16 mouse cellular contexts compared by ENCODE assay signal in the genomic region with DNA sequence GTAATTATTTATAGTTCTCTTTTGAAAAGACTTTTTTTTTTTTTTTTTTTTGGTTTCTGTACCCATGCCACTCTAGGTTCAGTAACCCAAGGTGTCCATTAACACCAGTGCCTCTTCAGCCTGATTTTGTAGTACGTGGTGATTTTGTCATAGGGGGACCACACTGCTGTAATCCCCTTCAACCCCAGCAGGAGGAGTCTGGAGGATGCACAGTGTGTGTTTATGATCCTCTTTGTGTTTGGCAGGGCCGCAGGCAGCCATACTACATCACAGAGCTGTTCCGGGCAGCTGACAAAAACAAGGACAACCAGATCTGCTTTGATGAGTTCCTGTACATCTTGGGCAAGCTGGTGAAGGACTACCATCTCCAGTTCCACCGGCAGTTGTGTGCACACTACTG. TPM values are rescaled to one million over a fixed set of nuclear protein-coding genes. Genes with fewer than 3 reads are reported as not detected.
A peak's percentile ranks its signal among the peaks of the same experiment; 100 is the strongest.
DNase-seq lines count a peak whose midpoint lies in the region; ATAC-seq and TF ChIP-seq lines count a peak whose summit lies in the region.
"Had no signal": no experiment of that assay in that cellular context is flagged by ENCODE, and none has a peak within 500 bp of the region (broad histone marks: within the 10 kb centered on the region; RNA-seq: fewer than 3 reads in every experiment).

No protein-coding gene starts in this region.

- no peak for ATAC-seq in forebrain, postnatal 0 days
- ATAC-seq in forebrain, embryonic 12.5 days (ENCODE audit: low FRiP score), result no peak
- no peak for ATAC-seq in liver, embryonic 14.5 days (ENCODE audit: insufficient read depth)
- no peak for ATAC-seq in liver, embryonic 12.5 days
- peak; percentile 53 for ATAC-seq in megakaryocyte progenitor cell, adult 5-6 weeks (replicated peaks; ENCODE audit: poor library complexity)

- in situ Hi-C loops in ES-E14 (cut with MboI; ENCODE audit: low sequenced_read_pairs in 2 of 2, unreplicated experiment in 2 of 2), result loop anchor here in 1 of 2 experiments (5.0 kb wide), 1 partner anchor 50 kb away; no protein-coding TSS in a partner anchor

- no peak overlapping the region for H3K4me2 ChIP-seq in forebrain, postnatal 0 days (ENCODE audit: low read depth)
- H3K4me2 ChIP-seq in forebrain, embryonic 12.5 days, result no peak overlapping the region
- H3K4me2 ChIP-seq in liver, embryonic 14.5 days (ENCODE audit: low read depth), result no peak overlapping the region
- H3K4me2 ChIP-seq in liver, embryonic 12.5 days, result no peak overlapping the region
- H3K4me2 ChIP-seq: neural tube, embryonic 13.5 days had no signal

- 73% methylated on average over 4 of the region's 4 CpGs for WGBS in forebrain, postnatal 0 days
- 75% methylated on average over 4 of the region's 4 CpGs for WGBS in forebrain, embryonic 12.5 days
- 50% methylated on average over 4 of the region's 4 CpGs for WGBS in liver, embryonic 14.5 days (ENCODE audit: insufficient replicate concordance)
- WGBS in liver, embryonic 12.5 days (ENCODE audit: insufficient replicate concordance), result 53% methylated on average over 4 of the region's 4 CpGs
- WGBS in embryonic facial prominence, embryonic 10.5 days, result 78% methylated on average over 4 of the region's 4 CpGs

- no peaks in the 10 kb centered on the region for H3K4me1 ChIP-seq in forebrain, postnatal 0 days (ENCODE audit: insufficient read depth)
- no peaks in the 10 kb centered on the region for H3K4me1 ChIP-seq in forebrain, embryonic 12.5 days
- no peaks in the 10 kb centered on the region for H3K4me1 ChIP-seq in liver, embryonic 14.5 days (replicated peaks; ENCODE audit: control insufficient read depth in 2 of 2, insufficient read depth in 2 of 2, low read length in 1 of 2)
- no peaks in the 10 kb centered on the region for H3K4me1 ChIP-seq in liver, embryonic 12.5 days
- H3K4me1 ChIP-seq in ES-E14 (ENCODE audit: control insufficient read depth in 2 of 2, insufficient read depth in 2 of 2, low read length in 2 of 2, poor library complexity in 1 of 2), result no peaks in the 10 kb centered on the region
- H3K4me1 ChIP-seq in embryonic facial prominence, embryonic 10.5 days, result no peaks in the 10 kb centered on the region
- H3K4me1 ChIP-seq: heart, embryonic 10.5 days; limb, embryonic 10.5 days; neural tube, embryonic 13.5 days had no signal

- no peak for DNase-seq in forebrain, postnatal 0 days
- no peak for DNase-seq in liver, embryonic 14.5 days (ENCODE audit: low read depth in 3 of 3, low spot score in 3 of 3)
- peak; percentile 20 for DNase-seq in ES-E14 (ENCODE audit: low read depth, low spot score)
- no peak for DNase-seq in ovary, postnatal 14 days (ENCODE audit: low spot score)
- no peak for DNase-seq in embryonic facial prominence, embryonic 10.5 days (ENCODE audit: low spot score)
- DNase-seq: adrenal gland, postnatal 36 days had no signal

- 0 out of 2 replicates have a peak, but pooled peaks have one; percentile 23 for TF ChIP-seq CTCF in forebrain, postnatal 0 days (IDR thresholded peaks at IDR 0.05; ENCODE audit: low read depth)
- TF ChIP-seq CTCF in liver, embryonic 14.5 days (IDR thresholded peaks at IDR 0.05; ENCODE audit: low read depth), result peak; percentile 36; the same call in 1 of the 2 replicates

- peaks cover 4% of the 10 kb centered on the region; the same call in 1 of the 2 replicates for H3K27me3 ChIP-seq in forebrain, postnatal 0 days (ENCODE audit: insufficient read depth, low read length)
- no peaks in the 10 kb centered on the region for H3K27me3 ChIP-seq in forebrain, embryonic 12.5 days
- no peaks in the 10 kb centered on the region for H3K27me3 ChIP-seq in liver, embryonic 14.5 days (ENCODE audit: control insufficient read depth, insufficient read depth, low read length)
- H3K27me3 ChIP-seq in liver, embryonic 12.5 days (replicated peaks), result 0 out of 2 replicates have a peak, but pooled peaks cover 5% of the 10 kb centered on the region
- no peaks in the 10 kb centered on the region; the same call in 1 of the 2 replicates for H3K27me3 ChIP-seq in embryonic facial prominence, embryonic 10.5 days (replicated peaks; ENCODE audit: low read depth, poor library complexity, severe bottlenecking)
- H3K27me3 ChIP-seq: neural tube, embryonic 13.5 days had no signal

- no peak overlapping the region for H3K9ac ChIP-seq in forebrain, postnatal 0 days
- H3K9ac ChIP-seq in forebrain, embryonic 12.5 days, result no peak overlapping the region
- no peak overlapping the region for H3K9ac ChIP-seq in liver, embryonic 14.5 days (replicated peaks)
- no peak overlapping the region for H3K9ac ChIP-seq in liver, embryonic 12.5 days
- no peak overlapping the region for H3K9ac ChIP-seq in ES-E14 (ENCODE audit: insufficient read depth, low read depth, low read length, poor library complexity, severe bottlenecking)
- H3K9ac ChIP-seq: neural tube, embryonic 13.5 days had no signal

- no peaks in the 10 kb centered on the region for H3K9me3 ChIP-seq in forebrain, postnatal 0 days (ENCODE audit: low read length)
- H3K9me3 ChIP-seq in forebrain, embryonic 12.5 days, result no peaks in the 10 kb centered on the region
- H3K9me3 ChIP-seq in liver, embryonic 14.5 days (ENCODE audit: control insufficient read depth, low read length), result no peaks in the 10 kb centered on the region
- no peaks in the 10 kb centered on the region for H3K9me3 ChIP-seq in liver, embryonic 12.5 days (replicated peaks)
- no peaks in the 10 kb centered on the region for H3K9me3 ChIP-seq in ES-E14 (ENCODE audit: control insufficient read depth, insufficient read depth, low read depth, low read length)
- no peaks in the 10 kb centered on the region for H3K9me3 ChIP-seq in embryonic facial prominence, embryonic 10.5 days
- H3K9me3 ChIP-seq: heart, embryonic 10.5 days; limb, embryonic 10.5 days; neural tube, embryonic 13.5 days had no signal

- no peak overlapping the region for H3K4me3 ChIP-seq in forebrain, postnatal 0 days (ENCODE audit: low read depth, low read length)
- no peak overlapping the region for H3K4me3 ChIP-seq in forebrain, embryonic 12.5 days (replicated peaks)
- H3K4me3 ChIP-seq in liver, embryonic 14.5 days (ENCODE audit: insufficient read depth in 1 of 2, low read depth in 2 of 2, low read length in 2 of 2), result no peak overlapping the region
- H3K4me3 ChIP-seq in liver, embryonic 12.5 days, result no peak overlapping the region
- H3K4me3 ChIP-seq in ES-E14 (ENCODE audit: insufficient read depth in 1 of 2, low read depth in 1 of 2, low read length in 2 of 2, poor library complexity in 1 of 2, severe bottlenecking in 1 of 2), result no peak overlapping the region
- no peak overlapping the region for H3K4me3 ChIP-seq in embryonic facial prominence, embryonic 10.5 days
- H3K4me3 ChIP-seq: heart, embryonic 10.5 days; limb, embryonic 10.5 days; neural tube, embryonic 13.5 days had no signal

- no peaks in the 10 kb centered on the region for H3K36me3 ChIP-seq in forebrain, postnatal 0 days (ENCODE audit: insufficient read depth)
- H3K36me3 ChIP-seq in forebrain, embryonic 12.5 days (replicated peaks), result no peaks in the 10 kb centered on the region
- no peaks in the 10 kb centered on the region for H3K36me3 ChIP-seq in liver, embryonic 14.5 days (replicated peaks; ENCODE audit: control insufficient read depth, insufficient read depth, low read depth)
- H3K36me3 ChIP-seq in liver, embryonic 12.5 days, result no peaks in the 10 kb centered on the region
- H3K36me3 ChIP-seq in ES-E14 (ENCODE audit: control insufficient read depth, insufficient read depth, low read length, poor library complexity, severe bottlenecking), result no peaks in the 10 kb centered on the region
- H3K36me3 ChIP-seq in embryonic facial prominence, embryonic 10.5 days (replicated peaks), result no peaks in the 10 kb centered on the region
- H3K36me3 ChIP-seq: heart, embryonic 10.5 days; limb, embryonic 10.5 days; neural tube, embryonic 13.5 days had no signal

- H3K27ac ChIP-seq in forebrain, postnatal 0 days (ENCODE audit: low read depth, low read length), result no peak overlapping the region
- no peak overlapping the region for H3K27ac ChIP-seq in forebrain, embryonic 12.5 days
- no peak overlapping the region for H3K27ac ChIP-seq in liver, embryonic 14.5 days
- H3K27ac ChIP-seq in liver, embryonic 12.5 days, result no peak overlapping the region
- H3K27ac ChIP-seq in ES-E14 (ENCODE audit: insufficient read depth, low read depth, low read length, poor library complexity, severe bottlenecking), result no peak overlapping the region
- no peak overlapping the region for H3K27ac ChIP-seq in embryonic facial prominence, embryonic 10.5 days (replicated peaks)
- H3K27ac ChIP-seq: heart, embryonic 10.5 days; limb, embryonic 10.5 days; macrophage; neural tube, embryonic 13.5 days had no signal

- TF ChIP-seq EP300 in liver, embryonic 14.5 days (IDR thresholded peaks at IDR 0.05; ENCODE audit: low read depth), result no peak

RNA-seq across cellular contexts. Expression of a gene that starts 3.6 kb away (rescaled TPM):
- total RNA-seq in forebrain, postnatal 0 days (2014; rRNA removed), result 0.19 and 0.23 TPM in 2 replicates
- polyA plus RNA-seq in forebrain, postnatal 0 days (2015; fragmentation: Nextera tagmentation; extraction: Ambion mirVana), result not detected in 2 replicates
- not detected in 2 replicates for polyA plus RNA-seq in forebrain, embryonic 12.5 days (2016; fragmentation: Nextera tagmentation; extraction: Ambion mirVana)
- not detected in 2 replicates for polyA plus RNA-seq in liver, embryonic 14.5 days (2012; rRNA removed)
- polyA plus RNA-seq in liver, embryonic 14.5 days (2014; fragmentation: Nextera tagmentation; extraction: Ambion mirVana), result not detected in 2 replicates
- not detected in 2 replicates for polyA plus RNA-seq in liver, embryonic 12.5 days (2016; fragmentation: Nextera tagmentation; extraction: Ambion mirVana)
- 0.32 and 1.1 TPM in 2 replicates for total RNA-seq in ES-E14 (2012; rRNA removed)
- not detected in 2 replicates for total RNA-seq in megakaryocyte progenitor cell, adult 5-6 weeks (2015)
- total RNA-seq in megakaryocyte progenitor cell, adult 5-6 weeks (2017), result not detected in 2 replicates
- not detected in 2 replicates for polyA plus RNA-seq in embryonic facial prominence, embryonic 10.5 days (2016; fragmentation: Nextera tagmentation; extraction: Ambion mirVana)
- polyA plus RNA-seq: forebrain, embryonic 11.5 days; heart, embryonic 10.5 days; kidney, embryonic 14.5 days; limb, embryonic 10.5 days; macrophage; neural tube, embryonic 13.5 days had no signal

RNA-seq across cellular contexts. Expression of a gene that starts 11.4 kb away (rescaled TPM):
- total RNA-seq in forebrain, postnatal 0 days (2014; rRNA removed), result 6.7 and 15.1 TPM in 2 replicates
- polyA plus RNA-seq in forebrain, postnatal 0 days (2015; fragmentation: Nextera tagmentation; extraction: Ambion mirVana), result 4.3 and 13.9 TPM in 2 replicates
- 4.4 and 5.2 TPM in 2 replicates for polyA plus RNA-seq in forebrain, embryonic 12.5 days (2016; fragmentation: Nextera tagmentation; extraction: Ambion mirVana)
- 203 and 418 TPM in 2 replicates for polyA plus RNA-seq in liver, embryonic 14.5 days (2012; rRNA removed)
- 838 and 1,223 TPM in 2 replicates for polyA plus RNA-seq in liver, embryonic 14.5 days (2014; fragmentation: Nextera tagmentation; extraction: Ambion mirVana)
- polyA plus RNA-seq in liver, embryonic 12.5 days (2016; fragmentation: Nextera tagmentation; extraction: Ambion mirVana), result 209 and 244 TPM in 2 replicates
- total RNA-seq in ES-E14 (2012; rRNA removed), result not detected in 2 replicates
- total RNA-seq in megakaryocyte progenitor cell, adult 5-6 weeks (2015), result 2,361 and 4,241 TPM in 2 replicates
- total RNA-seq in megakaryocyte progenitor cell, adult 5-6 weeks (2017), result 1,918 and 3,820 TPM in 2 replicates
- polyA plus RNA-seq in embryonic facial prominence, embryonic 10.5 days (2016; fragmentation: Nextera tagmentation; extraction: Ambion mirVana), result 0.47 and 0.92 TPM in 2 replicates
- polyA plus RNA-seq: heart, embryonic 10.5 days had no signal

RNA-seq across cellular contexts. Expression of a gene that starts 38.1 kb away (rescaled TPM):
- total RNA-seq in forebrain, postnatal 0 days (2014; rRNA removed), result 0.90 and 5.3 TPM in 2 replicates
- polyA plus RNA-seq in forebrain, postnatal 0 days (2015; fragmentation: Nextera tagmentation; extraction: Ambion mirVana), result 3.6 and 11.5 TPM in 2 replicates
- polyA plus RNA-seq in forebrain, embryonic 12.5 days (2016; fragmentation: Nextera tagmentation; extraction: Ambion mirVana), result 2.6 and 3.8 TPM in 2 replicates
- polyA plus RNA-seq in liver, embryonic 14.5 days (2012; rRNA removed), result 292 and 431 TPM in 2 replicates
- 583 and 836 TPM in 2 replicates for polyA plus RNA-seq in liver, embryonic 14.5 days (2014; fragmentation: Nextera tagmentation; extraction: Ambion mirVana)
- polyA plus RNA-seq in liver, embryonic 12.5 days (2016; fragmentation: Nextera tagmentation; extraction: Ambion mirVana), result 129 and 173 TPM in 2 replicates
- not detected in 2 replicates for total RNA-seq in ES-E14 (2012; rRNA removed)
- 2,769 and 4,892 TPM in 2 replicates for total RNA-seq in megakaryocyte progenitor cell, adult 5-6 weeks (2015)
- total RNA-seq in megakaryocyte progenitor cell, adult 5-6 weeks (2017), result 952 and 2,018 TPM in 2 replicates
- polyA plus RNA-seq in embryonic facial prominence, embryonic 10.5 days (2016; fragmentation: Nextera tagmentation; extraction: Ambion mirVana), result 0.32 TPM in 1 of 2 replicates, not detected in the other
- polyA plus RNA-seq: heart, embryonic 10.5 days had no signal

RNA-seq across cellular contexts. Expression of a gene that starts 44.7 kb away (rescaled TPM):
- total RNA-seq in forebrain, postnatal 0 days (2014; rRNA removed), result 17.9 and 18.1 TPM in 2 replicates
- 34.9 and 40.7 TPM in 2 replicates for polyA plus RNA-seq in forebrain, postnatal 0 days (2015; fragmentation: Nextera tagmentation; extraction: Ambion mirVana)
- polyA plus RNA-seq in forebrain, embryonic 12.5 days (2016; fragmentation: Nextera tagmentation; extraction: Ambion mirVana), result 20.1 and 22.2 TPM in 2 replicates
- 3.4 and 5.4 TPM in 2 replicates for polyA plus RNA-seq in liver, embryonic 14.5 days (2012; rRNA removed)
- polyA plus RNA-seq in liver, embryonic 14.5 days (2014; fragmentation: Nextera tagmentation; extraction: Ambion mirVana), result 7.2 and 13.6 TPM in 2 replicates
- 5.7 and 6.8 TPM in 2 replicates for polyA plus RNA-seq in liver, embryonic 12.5 days (2016; fragmentation: Nextera tagmentation; extraction: Ambion mirVana)
- 488 and 912 TPM in 2 replicates for total RNA-seq in ES-E14 (2012; rRNA removed)
- total RNA-seq in megakaryocyte progenitor cell, adult 5-6 weeks (2015), result 31.2 and 57.3 TPM in 2 replicates
- 10.7 and 21.3 TPM in 2 replicates for total RNA-seq in megakaryocyte progenitor cell, adult 5-6 weeks (2017)
- polyA plus RNA-seq in embryonic facial prominence, embryonic 10.5 days (2016; fragmentation: Nextera tagmentation; extraction: Ambion mirVana), result 17.7 and 21.3 TPM in 2 replicates

RNA-seq across cellular contexts. Expression of a gene that starts 49.1 kb away (rescaled TPM):
- not detected in 2 replicates for total RNA-seq in forebrain, postnatal 0 days (2014; rRNA removed)
- 0.79 TPM in 1 of 2 replicates, not detected in the other for polyA plus RNA-seq in forebrain, postnatal 0 days (2015; fragmentation: Nextera tagmentation; extraction: Ambion mirVana)
- polyA plus RNA-seq in forebrain, embryonic 12.5 days (2016; fragmentation: Nextera tagmentation; extraction: Ambion mirVana), result 0.56 TPM in 1 of 2 replicates, not detected in the other
- not detected in 2 replicates for polyA plus RNA-seq in liver, embryonic 14.5 days (2012; rRNA removed)
- not detected in 2 replicates for polyA plus RNA-seq in liver, embryonic 14.5 days (2014; fragmentation: Nextera tagmentation; extraction: Ambion mirVana)
- not detected in 2 replicates for polyA plus RNA-seq in liver, embryonic 12.5 days (2016; fragmentation: Nextera tagmentation; extraction: Ambion mirVana)
- not detected in 2 replicates for total RNA-seq in ES-E14 (2012; rRNA removed)
- total RNA-seq in megakaryocyte progenitor cell, adult 5-6 weeks (2015), result not detected in 2 replicates
- not detected in 2 replicates for total RNA-seq in megakaryocyte progenitor cell, adult 5-6 weeks (2017)
- not detected in 2 replicates for polyA plus RNA-seq in embryonic facial prominence, embryonic 10.5 days (2016; fragmentation: Nextera tagmentation; extraction: Ambion mirVana)
- total RNA-seq: adrenal gland, postnatal 36 days had no signal
- polyA plus RNA-seq: forebrain, embryonic 11.5 days; heart, embryonic 10.5 days; kidney, embryonic 14.5 days; limb, embryonic 10.5 days; macrophage; neural tube, embryonic 13.5 days; spleen, adult 2 months had no signal

Comparison
In these comparisons a context has a peak if more than half of its experiments do, and no peak if none do; other contexts are left out.
1. RNA of a gene that starts 11.4 kb away (polyA plus RNA-seq): 203 to 1,223 TPM in liver, embryonic 14.5 days and 209 to 244 TPM in liver, embryonic 12.5 days; 4.4 to 5.2 TPM in forebrain, embryonic 12.5 days, 4.3 to 13.9 TPM in forebrain, postnatal 0 days and 0.47 to 0.92 TPM in embryonic facial prominence, embryonic 10.5 days; every median in the first group is over 10 times any median in the second.
2. RNA of a gene that starts 38.1 kb away (polyA plus RNA-seq): 292 to 836 TPM in liver, embryonic 14.5 days and 129 to 173 TPM in liver, embryonic 12.5 days; 2.6 to 3.8 TPM in forebrain, embryonic 12.5 days, 3.6 to 11.5 TPM in forebrain, postnatal 0 days and 0.32 TPM in embryonic facial prominence, embryonic 10.5 days; every median in the first group is over 10 times any median in the second.